Mouse (Mus musculus): ENCODE measurements at regions not wholly inside any gene's neighbourhood (a gene's known extent, or its start where the extent isn't known, plus 50 kb on each side); places are given as distances from the start of the nearest gene placed in this dataset.

- Histone ChIP-seq H3K36me3 (replicated peaks; ENCODE audit: control insufficient read depth, insufficient read depth) (no peaks in the 10 kb centered on the region), H3K27me3 (ENCODE audit: control insufficient read depth, insufficient read depth, low read length) (no peaks in the 10 kb centered on the region), H3K9ac (no peak overlapping the region), H3K27ac (no peak overlapping the region), H3K9me3 (ENCODE audit: control insufficient read depth, low read length) (no peaks in the 10 kb centered on the region), H3K4me2 (replicated peaks) (no peak overlapping the region), H3K4me3 (replicated peaks; ENCODE audit: low read length) (no peak overlapping the region), H3K4me1 (replicated peaks; ENCODE audit: control insufficient read depth, insufficient read depth, low read length) (no peaks in the 10 kb centered on the region)
- 79% methylated on average over 7 of the region's 7 CpGs for WGBS
- no peak for ATAC-seq (ENCODE audit: low FRiP score)
- no peak for DNase-seq (ENCODE audit: low spot score)
Measured at GRCm38 (mm10) chr8:8562268-8562667, 98.8 kb downstream of the Efnb2 start.

- no peak overlapping the region for H3K4me3 ChIP-seq (replicated peaks; ENCODE audit: low read length)
- 90% methylated on average over 7 of the region's 7 CpGs for WGBS
Measured at GRCm38 (mm10) chr8:8558050-8558449, 103.0 kb downstream of the Efnb2 start.

GRCm38 (mm10) chr8:8556152-8556551 is 104.9 kb downstream of the Efnb2 start:
- Histone ChIP-seq H3K4me3 (replicated peaks; ENCODE audit: low read length) (no peak overlapping the region), H3K4me2 (replicated peaks) (no peak overlapping the region), H3K4me1 (replicated peaks; ENCODE audit: control insufficient read depth, insufficient read depth, low read length) (no peaks in the 10 kb centered on the region), H3K36me3 (replicated peaks; ENCODE audit: control insufficient read depth, insufficient read depth) (no peaks in the 10 kb centered on the region), H3K27me3 (ENCODE audit: control insufficient read depth, insufficient read depth, low read length) (no peaks in the 10 kb centered on the region), H3K27ac (no peak overlapping the region), H3K9ac (no peak overlapping the region), H3K9me3 (ENCODE audit: control insufficient read depth, low read length) (no peaks in the 10 kb centered on the region)
- DNase-seq (ENCODE audit: low spot score): no peak
- 83% methylated on average over 10 of the region's 10 CpGs for WGBS
- no peak for ATAC-seq (ENCODE audit: low FRiP score)

More at GRCm38 (mm10) chr8:8558050-8558449, 103.0 kb downstream of the Efnb2 start:
- Histone ChIP-seq H3K4me1 (replicated peaks; ENCODE audit: control insufficient read depth, insufficient read depth, low read length) (no peaks in the 10 kb centered on the region), H3K27me3 (ENCODE audit: control insufficient read depth, insufficient read depth, low read length) (no peaks in the 10 kb centered on the region), H3K9me3 (ENCODE audit: control insufficient read depth, low read length) (no peaks in the 10 kb centered on the region), H3K4me2 (replicated peaks) (no peak overlapping the region), H3K27ac (no peak overlapping the region), H3K36me3 (replicated peaks; ENCODE audit: control insufficient read depth, insufficient read depth) (no peaks in the 10 kb centered on the region), H3K9ac (no peak overlapping the region)
- ATAC-seq (ENCODE audit: low FRiP score): no peak
- no peak for DNase-seq (ENCODE audit: low spot score)

GRCm38 (mm10) chr8:8554691-8555090 is 106.4 kb downstream of the Efnb2 start:
- WGBS: 93% methylated on average over 5 of the region's 5 CpGs
- Histone ChIP-seq H3K4me1 (replicated peaks; ENCODE audit: control insufficient read depth, insufficient read depth, low read length) (no peaks in the 10 kb centered on the region), H3K4me2 (replicated peaks) (no peak overlapping the region), H3K27ac (no peak overlapping the region), H3K27me3 (ENCODE audit: control insufficient read depth, insufficient read depth, low read length) (no peaks in the 10 kb centered on the region), H3K4me3 (replicated peaks; ENCODE audit: low read length) (no peak overlapping the region), H3K36me3 (replicated peaks; ENCODE audit: control insufficient read depth, insufficient read depth) (no peaks in the 10 kb centered on the region), H3K9ac (no peak overlapping the region), H3K9me3 (ENCODE audit: control insufficient read depth, low read length) (no peaks in the 10 kb centered on the region)
- DNase-seq (ENCODE audit: low spot score) (no peak), ATAC-seq (ENCODE audit: low FRiP score) (no peak)

GRCm38 (mm10) chr8:8552779-8553178 is 108.3 kb downstream of the Efnb2 start:
- Histone ChIP-seq H3K27me3 (ENCODE audit: control insufficient read depth, insufficient read depth, low read length) (no peaks in the 10 kb centered on the region), H3K9me3 (ENCODE audit: control insufficient read depth, low read length) (no peaks in the 10 kb centered on the region), H3K36me3 (replicated peaks; ENCODE audit: control insufficient read depth, insufficient read depth) (no peaks in the 10 kb centered on the region), H3K9ac (no peak overlapping the region), H3K27ac (no peak overlapping the region), H3K4me2 (replicated peaks) (no peak overlapping the region), H3K4me1 (replicated peaks; ENCODE audit: control insufficient read depth, insufficient read depth, low read length) (no peaks in the 10 kb centered on the region), H3K4me3 (replicated peaks; ENCODE audit: low read length) (no peak overlapping the region)
- DNase-seq (ENCODE audit: low spot score) (no peak), ATAC-seq (ENCODE audit: low FRiP score) (no peak)
- 68% methylated on average over 1 of the region's 1 CpGs for WGBS

- no peak for ATAC-seq (ENCODE audit: low FRiP score)
- Histone ChIP-seq H3K9me3 (ENCODE audit: control insufficient read depth, low read length) (no peaks in the 10 kb centered on the region), H3K27me3 (ENCODE audit: control insufficient read depth, insufficient read depth, low read length) (0 out of 2 replicates have a peak, but pooled peaks cover 4% of the 10 kb centered on the region), H3K36me3 (replicated peaks; ENCODE audit: control insufficient read depth, insufficient read depth) (no peaks in the 10 kb centered on the region), H3K4me2 (replicated peaks) (no peak overlapping the region), H3K4me3 (replicated peaks; ENCODE audit: low read length) (no peak overlapping the region), H3K27ac (no peak overlapping the region), H3K9ac (no peak overlapping the region), H3K4me1 (replicated peaks; ENCODE audit: control insufficient read depth, insufficient read depth, low read length) (no peaks in the 10 kb centered on the region)
- 62% methylated on average over 5 of the region's 5 CpGs for WGBS
- DNase-seq (ENCODE audit: low spot score): no peak
Measured at GRCm38 (mm10) chr8:8536626-8537025, 124.4 kb downstream of the Efnb2 start.

- no peak for DNase-seq (ENCODE audit: low spot score)
- H3K4me3 ChIP-seq (replicated peaks; ENCODE audit: low read length): no peak overlapping the region
- no peak overlapping the region for H3K9ac ChIP-seq
- H3K27ac ChIP-seq: no peak overlapping the region
- WGBS: 57% methylated on average over 6 of the region's 6 CpGs
- H3K4me1 ChIP-seq (replicated peaks; ENCODE audit: control insufficient read depth, insufficient read depth, low read length): no peaks in the 10 kb centered on the region
- H3K9me3 ChIP-seq (ENCODE audit: control insufficient read depth, low read length): no peaks in the 10 kb centered on the region
- H3K4me2 ChIP-seq (replicated peaks): no peak overlapping the region
- 0 out of 2 replicates have a peak, but pooled peaks cover 4% of the 10 kb centered on the region for H3K27me3 ChIP-seq (ENCODE audit: control insufficient read depth, insufficient read depth, low read length)
- no peaks in the 10 kb centered on the region for H3K36me3 ChIP-seq (replicated peaks; ENCODE audit: control insufficient read depth, insufficient read depth)
- ATAC-seq (ENCODE audit: low FRiP score): no peak
Measured at GRCm38 (mm10) chr8:8534787-8535186, 126.3 kb downstream of the Efnb2 start.

GRCm38 (mm10) chr8:8532907-8533306 is 128.1 kb downstream of the Efnb2 start:
- no peak overlapping the region for H3K9ac ChIP-seq
- no peak overlapping the region for H3K4me2 ChIP-seq (replicated peaks)
- DNase-seq (ENCODE audit: low spot score) (no peak), ATAC-seq (ENCODE audit: low FRiP score) (no peak)
- no peak overlapping the region for H3K27ac ChIP-seq
- H3K4me1 ChIP-seq (replicated peaks; ENCODE audit: control insufficient read depth, insufficient read depth, low read length): no peaks in the 10 kb centered on the region
- no peaks in the 10 kb centered on the region for H3K27me3 ChIP-seq (ENCODE audit: control insufficient read depth, insufficient read depth, low read length)
- no peak overlapping the region for H3K4me3 ChIP-seq (replicated peaks; ENCODE audit: low read length)
- WGBS: 86% methylated on average over 5 of the region's 5 CpGs
- no peaks in the 10 kb centered on the region for H3K9me3 ChIP-seq (ENCODE audit: control insufficient read depth, low read length)
- H3K36me3 ChIP-seq (replicated peaks; ENCODE audit: control insufficient read depth, insufficient read depth): no peaks in the 10 kb centered on the region

GRCm38 (mm10) chr8:8530540-8530939 is 130.5 kb downstream of the Efnb2 start:
- ATAC-seq (ENCODE audit: low FRiP score) (no peak), DNase-seq (ENCODE audit: low spot score) (no peak)
- 73% methylated on average over 5 of the region's 5 CpGs for whole genome bisulfite sequencing
- Histone ChIP-seq H3K27me3 (ENCODE audit: control insufficient read depth, insufficient read depth, low read length) (no peaks in the 10 kb centered on the region), H3K4me1 (replicated peaks; ENCODE audit: control insufficient read depth, insufficient read depth, low read length) (no peaks in the 10 kb centered on the region), H3K9ac (no peak overlapping the region), H3K27ac (no peak overlapping the region), H3K4me3 (replicated peaks; ENCODE audit: low read length) (no peak overlapping the region), H3K9me3 (ENCODE audit: control insufficient read depth, low read length) (no peaks in the 10 kb centered on the region), H3K36me3 (replicated peaks; ENCODE audit: control insufficient read depth, insufficient read depth) (no peaks in the 10 kb centered on the region), H3K4me2 (replicated peaks) (no peak overlapping the region)

GRCm38 (mm10) chr8:8521532-8521931 is 139.5 kb downstream of the Efnb2 start:
- Histone ChIP-seq H3K4me2 (replicated peaks) (no peak overlapping the region), H3K9ac (no peak overlapping the region), H3K4me1 (replicated peaks; ENCODE audit: control insufficient read depth, insufficient read depth, low read length) (no peaks in the 10 kb centered on the region), H3K36me3 (replicated peaks; ENCODE audit: control insufficient read depth, insufficient read depth) (no peaks in the 10 kb centered on the region), H3K9me3 (ENCODE audit: control insufficient read depth, low read length) (no peaks in the 10 kb centered on the region), H3K27me3 (ENCODE audit: control insufficient read depth, insufficient read depth, low read length) (no peaks in the 10 kb centered on the region), H3K27ac (no peak overlapping the region), H3K4me3 (replicated peaks; ENCODE audit: low read length) (no peak overlapping the region)
- no peak for DNase-seq (ENCODE audit: low spot score)
- WGBS: 56% methylated on average over 1 of the region's 1 CpGs
- ATAC-seq (ENCODE audit: low FRiP score): no peak
